Mouse (Mus musculus) intestine, embryonic 16.5 days (tissue): ENCODE measurements around the gene Med12l. TPM values are rescaled to one million over a fixed set of nuclear protein-coding genes. Genes with fewer than 3 reads are reported as not detected.

ENCODE experiments used
- ATAC-seq: fragments of 200-750 bp; cut with Nextera tagmentation; 2 replicates; pipeline ENCODE4 v1.8.0; 2017; ENCODE audit warnings: moderate TSS enrichment, moderate library complexity
- H3K27ac ChIP-seq: fragments of 300-500 bp; sonication (generic); 2 replicates; pipeline ENCODE4 v1.5.1; 2014; ENCODE audit warnings: mild to moderate bottlenecking, low read length
- H3K27me3 ChIP-seq: fragments of 300-500 bp; sonication (generic); replicated peaks from 2 replicates; pipeline ENCODE4 v1.6.1; 2014; ENCODE audit warnings: low read length, control low read depth, mixed read lengths; ENCODE audit not compliant: control insufficient read depth, insufficient read depth
- H3K36me3 ChIP-seq: fragments of 300-500 bp; sonication (generic); 2 replicates; pipeline ENCODE4 v1.6.1; 2014; ENCODE audit warnings: low read length, control low read depth; ENCODE audit not compliant: control insufficient read depth, insufficient read depth
- H3K4me1 ChIP-seq: fragments of 300-500 bp; sonication (generic); 2 replicates; pipeline ENCODE4 v1.6.1; 2014; ENCODE audit warnings: low read length, control low read depth, mixed read lengths; ENCODE audit not compliant: control insufficient read depth, insufficient read depth
- H3K4me2 ChIP-seq: fragments of 300-500 bp; sonication (generic); 2 replicates; pipeline ENCODE4 v1.6.1; 2014; ENCODE audit warnings: low read depth, low read length, control low read depth
- H3K4me3 ChIP-seq: fragments of 300-500 bp; sonication (generic); 2 replicates; pipeline ENCODE4 v1.5.1; 2014; ENCODE audit warnings: mild to moderate bottlenecking, low read length
- H3K9ac ChIP-seq: fragments of 300-500 bp; sonication (generic); 2 replicates; pipeline ENCODE4 v1.6.1; 2014; ENCODE audit warnings: low read depth, low read length
- H3K9me3 ChIP-seq: fragments of 300-500 bp; sonication (generic); 2 replicates; pipeline ENCODE4 v1.6.1; 2016; ENCODE audit warnings: low read length, control low read depth; ENCODE audit not compliant: control insufficient read depth
- WGBS: fragments of 180-500 bp; shearing (Covaris S2); extraction: QIAGEN DNeasy Blood & Tissue Kit; methylation state at CpG from one replicate; pipeline ENCODE4 v1.1.7; 2014; 5-methylcytosine and 5-hydroxymethylcytosine counted together
- polyA plus RNA-seq: library from polyadenylated mRNA; unstranded; fragments of >200 nt; fragmentation: Nextera tagmentation; extraction: Ambion mirVana; gene quantifications from 2 replicates; pipeline ENCODE4 v1.2.1, GENCODE M21; 2015

The Med12l gene
- polyA plus RNA-seq, 1 experiment from 2014 or later: 0.65 TPM

GRCm38 (mm10) chr3:59204719-59205503 lies 199.3 kb downstream of the Med12l start:
- Histone ChIP-seq H3K27ac (no peak overlapping the region), H3K36me3 (no peaks in the 10 kb centered on the region), H3K4me1 (no peaks in the 10 kb centered on the region), H3K9ac (no peak overlapping the region), H3K4me3 (no peak overlapping the region), H3K4me2 (no peak overlapping the region), H3K9me3 (no peaks in the 10 kb centered on the region), H3K27me3 (no peaks in the 10 kb centered on the region)
- WGBS: 54% methylated on average over 11 of the region's 11 CpGs
- ATAC-seq: no peak

GRCm38 (mm10) chr3:59205941-59206340 lies 200.3 kb downstream of the Med12l start:
- Histone ChIP-seq H3K27me3 (no peaks in the 10 kb centered on the region), H3K4me2 (no peak overlapping the region), H3K4me3 (no peak overlapping the region), H3K9me3 (no peaks in the 10 kb centered on the region), H3K36me3 (no peaks in the 10 kb centered on the region), H3K9ac (no peak overlapping the region), H3K27ac (no peak overlapping the region), H3K4me1 (no peaks in the 10 kb centered on the region)
- 81% methylated on average over 4 of the region's 4 CpGs for WGBS
- no peak for ATAC-seq

- WGBS: 69% methylated on average over 4 of the region's 4 CpGs
- no peaks in the 10 kb centered on the region for H3K36me3 ChIP-seq
- no peak for ATAC-seq
- no peaks in the 10 kb centered on the region for H3K9me3 ChIP-seq
- H3K9ac ChIP-seq: no peak overlapping the region
- no peak overlapping the region for H3K4me3 ChIP-seq
- H3K4me2 ChIP-seq: no peak overlapping the region
- H3K27ac ChIP-seq: no peak overlapping the region
- no peaks in the 10 kb centered on the region for H3K27me3 ChIP-seq
- no peaks in the 10 kb centered on the region for H3K4me1 ChIP-seq
Observed at GRCm38 (mm10) chr3:59208650-59209548, 203.3 kb downstream of the Med12l start.

- no peak overlapping the region for H3K4me3 ChIP-seq
- H3K9ac ChIP-seq: no peak overlapping the region
- H3K36me3 ChIP-seq: no peaks in the 10 kb centered on the region
- H3K9me3 ChIP-seq: no peaks in the 10 kb centered on the region
- no peaks in the 10 kb centered on the region for H3K4me1 ChIP-seq
- H3K4me2 ChIP-seq: no peak overlapping the region
- no peaks in the 10 kb centered on the region for H3K27me3 ChIP-seq
- no peak for ATAC-seq
- WGBS: 72% methylated on average over 8 of the region's 8 CpGs
- no peak overlapping the region for H3K27ac ChIP-seq
Observed at GRCm38 (mm10) chr3:59210089-59210488, 204.5 kb downstream of the Med12l start.

- no peaks in the 10 kb centered on the region for H3K36me3 ChIP-seq
- no peak within 1 kb of the TSS for H3K4me2 ChIP-seq
- no peak within 1 kb of the TSS for H3K4me3 ChIP-seq
- no peaks in the 10 kb centered on the region for H3K27me3 ChIP-seq
- H3K4me1 ChIP-seq: no peaks in the 10 kb centered on the region
- no peak for ATAC-seq
- H3K9ac ChIP-seq: no peak within 1 kb of the TSS
- H3K27ac ChIP-seq: no peak within 1 kb of the TSS
- no peaks in the 10 kb centered on the region for H3K9me3 ChIP-seq
- 89% methylated on average over 6 of the region's 6 CpGs for WGBS
Observed at GRCm38 (mm10) chr3:59210727-59211126, 205.1 kb downstream of the Med12l start, which contains the start of gene P2ry13. Gene P2ry13, minus strand, starts transcription at chr3:59210882.

GRCm38 (mm10) chr3:59211784-59212183 lies 206.2 kb downstream of the Med12l start:
- 88% methylated on average over 8 of the region's 8 CpGs for WGBS
- no peaks in the 10 kb centered on the region for H3K4me1 ChIP-seq
- no peak overlapping the region for H3K4me2 ChIP-seq
- no peak overlapping the region for H3K27ac ChIP-seq
- no peak overlapping the region for H3K9ac ChIP-seq
- H3K36me3 ChIP-seq: no peaks in the 10 kb centered on the region
- ATAC-seq: no peak
- H3K27me3 ChIP-seq: no peaks in the 10 kb centered on the region
- H3K9me3 ChIP-seq: no peaks in the 10 kb centered on the region
- H3K4me3 ChIP-seq: no peak overlapping the region

- no peak overlapping the region for H3K4me2 ChIP-seq
- H3K27me3 ChIP-seq: no peaks in the 10 kb centered on the region
- no peaks in the 10 kb centered on the region for H3K9me3 ChIP-seq
- no peak overlapping the region for H3K27ac ChIP-seq
- no peaks in the 10 kb centered on the region for H3K36me3 ChIP-seq
- no peak for ATAC-seq
- no peaks in the 10 kb centered on the region for H3K4me1 ChIP-seq
- H3K9ac ChIP-seq: no peak overlapping the region
- H3K4me3 ChIP-seq: no peak overlapping the region
Observed at GRCm38 (mm10) chr3:59212404-59212803, 206.8 kb downstream of the Med12l start.

- ATAC-seq: no peak
- Histone ChIP-seq H3K4me3 (no peak overlapping the region), H3K9ac (no peak overlapping the region), H3K27me3 (no peaks in the 10 kb centered on the region), H3K4me2 (no peak overlapping the region), H3K36me3 (no peaks in the 10 kb centered on the region), H3K4me1 (no peaks in the 10 kb centered on the region), H3K9me3 (no peaks in the 10 kb centered on the region), H3K27ac (no peak overlapping the region)
- 92% methylated on average over 10 of the region's 10 CpGs for WGBS
Observed at GRCm38 (mm10) chr3:59217211-59217610, 211.6 kb downstream of the Med12l start.

GRCm38 (mm10) chr3:59219326-59219725 lies 213.7 kb downstream of the Med12l start:
- H3K4me3 ChIP-seq: no peak overlapping the region
- no peak overlapping the region for H3K27ac ChIP-seq
- 86% methylated on average over 2 of the region's 2 CpGs for WGBS
- no peaks in the 10 kb centered on the region for H3K36me3 ChIP-seq
- no peaks in the 10 kb centered on the region for H3K9me3 ChIP-seq
- no peak for ATAC-seq
- no peak overlapping the region for H3K4me2 ChIP-seq
- no peak overlapping the region for H3K9ac ChIP-seq
- H3K4me1 ChIP-seq: no peaks in the 10 kb centered on the region
- H3K27me3 ChIP-seq: no peaks in the 10 kb centered on the region
